Mouse (Mus musculus) hindbrain, embryonic 16.5 days (tissue): Measurements from ENCODE around the gene Mpped1. TPM values are rescaled to one million over a fixed set of nuclear protein-coding genes. Genes with fewer than 3 reads are reported as not detected.

Source experiments
- ATAC-seq: fragments of 200-750 bp; cut with Nextera tagmentation; 2 replicates; pipeline ENCODE4 v1.8.0; 2017; ENCODE audit warnings: moderate TSS enrichment, moderate library complexity
- H3K27ac ChIP-seq: fragments of 300-500 bp; sonication (generic); 2 replicates; pipeline ENCODE4 v1.5.1; 2014; ENCODE audit warnings: low read depth, mild to moderate bottlenecking, control low read depth, low read length, moderate library complexity
- H3K27me3 ChIP-seq: fragments of 300-500 bp; sonication (generic); replicated peaks from 2 replicates; pipeline ENCODE4 v1.6.1; 2014; ENCODE audit warnings: low read length; ENCODE audit not compliant: control insufficient read depth, insufficient read depth
- H3K36me3 ChIP-seq: fragments of 300-500 bp; sonication (generic); 2 replicates; pipeline ENCODE4 v1.6.1; 2014; ENCODE audit warnings: mild to moderate bottlenecking, low read length, moderate library complexity, mixed read lengths; ENCODE audit not compliant: control insufficient read depth, insufficient read depth
- H3K4me1 ChIP-seq: fragments of 300-500 bp; sonication (generic); 2 replicates; pipeline ENCODE4 v1.6.1; 2014; ENCODE audit warnings: low read depth, low read length; ENCODE audit not compliant: control insufficient read depth, insufficient read depth
- H3K4me2 ChIP-seq: fragments of 300-500 bp; sonication (generic); 2 replicates; pipeline ENCODE4 v1.6.1; 2014; ENCODE audit warnings: mild to moderate bottlenecking, low read length, control low read depth, moderate library complexity
- H3K4me3 ChIP-seq: fragments of 300-500 bp; sonication (generic); 2 replicates; pipeline ENCODE4 v1.5.1; 2014; ENCODE audit warnings: mild to moderate bottlenecking, low read length, control low read depth, moderate library complexity
- H3K9ac ChIP-seq: fragments of 300-500 bp; sonication (generic); 2 replicates; pipeline ENCODE4 v1.6.1; 2014; ENCODE audit warnings: low read depth, mild to moderate bottlenecking, control low read depth, low read length, moderate library complexity
- H3K9me3 ChIP-seq: fragments of 300-500 bp; sonication (generic); 2 replicates; pipeline ENCODE4 v1.6.1; 2014; ENCODE audit warnings: mild to moderate bottlenecking, low read length, moderate library complexity; ENCODE audit not compliant: control insufficient read depth
- WGBS: fragments of 180-500 bp; shearing (Covaris S2); extraction: QIAGEN DNeasy Blood & Tissue Kit; methylation state at CpG from one replicate; pipeline ENCODE4 v1.1.7; 2014; 5-methylcytosine and 5-hydroxymethylcytosine counted together
- polyA plus RNA-seq: library from polyadenylated mRNA; unstranded; fragments of >200 nt; fragmentation: Nextera tagmentation; extraction: Ambion mirVana; gene quantifications from 2 replicates; pipeline ENCODE4 v1.2.1, GENCODE M21; 2015

The Mpped1 gene
- 18.9 and 30.0 TPM in 2 replicates for polyA plus RNA-seq

DNA sequence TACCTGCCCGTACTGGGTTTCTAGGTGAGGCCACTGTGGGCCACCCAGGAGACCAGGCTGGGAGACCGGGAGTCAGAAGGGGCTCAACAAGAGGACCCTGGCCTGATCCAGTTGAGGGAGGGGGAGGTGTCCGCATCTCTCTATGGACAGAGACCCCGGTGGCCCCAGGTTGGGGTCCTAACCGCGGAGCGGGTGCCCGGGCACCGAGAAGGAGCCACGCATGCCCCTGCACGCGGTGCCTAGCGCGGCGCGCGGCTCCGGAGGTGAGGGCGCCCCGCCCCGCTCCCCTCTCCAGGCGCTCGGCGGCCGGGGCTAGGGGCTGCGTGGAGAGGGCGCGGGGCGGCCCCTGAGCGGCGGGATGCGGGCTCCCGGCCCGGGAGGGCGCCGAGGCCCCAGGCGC is at the start of gene Mpped1:
Gene Mpped1 (plus strand): TSS at position 81 of the 400 bp plus-strand sequence.
- Histone ChIP-seq H3K4me3 (peak within 1 kb of the TSS; percentile 65), H3K27ac (no peak within 1 kb of the TSS), H3K36me3 (no peaks in the 10 kb centered on the region), H3K4me2 (peak within 1 kb of the TSS; percentile 93), H3K9me3 (no peaks in the 10 kb centered on the region), H3K4me1 (peaks cover 5% of the 10 kb centered on the region; the same call in 1 of the 2 replicates), H3K27me3 (peaks cover 4% of the 10 kb centered on the region; the same call in 1 of the 2 replicates), H3K9ac (peak within 1 kb of the TSS; percentile 82)
- peak; percentile 34; the same call in 1 of the 2 replicates for ATAC-seq
- WGBS: 2% methylated on average over 25 of the region's 37 CpGs

DNA sequence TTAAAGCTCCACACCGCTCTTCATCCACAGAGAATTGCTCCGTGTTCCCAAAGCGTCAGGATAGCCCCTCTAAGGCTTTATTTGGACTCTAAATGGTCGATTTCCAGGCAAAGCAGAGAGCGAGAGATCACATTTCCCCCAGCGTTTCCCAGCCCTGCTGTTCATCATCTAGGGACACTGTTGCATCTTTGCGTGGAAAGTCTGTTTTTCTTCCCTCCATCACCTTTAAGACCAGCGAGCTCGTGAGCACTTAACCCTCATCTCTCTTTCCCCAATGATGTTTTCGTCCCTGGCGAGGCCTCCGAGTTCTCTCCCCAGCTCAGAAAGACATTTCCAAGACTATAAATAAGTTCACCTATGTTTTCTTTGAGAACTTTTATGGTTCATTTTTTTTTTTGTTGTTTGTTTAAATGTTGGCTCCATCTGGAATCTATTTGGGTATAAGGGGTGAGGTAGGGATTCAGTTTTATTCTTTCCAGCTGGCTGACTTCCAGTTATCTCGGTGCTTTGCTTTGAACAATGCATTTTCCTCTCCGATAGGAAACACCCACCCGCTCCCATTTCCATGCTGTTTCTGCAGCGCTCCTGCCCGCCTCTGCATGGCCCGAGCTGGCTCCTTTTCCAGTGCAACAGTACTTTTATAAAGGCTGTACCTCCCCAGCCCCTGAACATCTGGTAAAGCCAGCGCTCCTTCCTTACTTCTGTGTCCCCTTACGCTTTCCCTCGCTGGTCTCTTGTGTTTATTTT is 38.4 kb upstream of the Mpped1 start:
- Histone ChIP-seq H3K4me3 (no peak overlapping the region), H3K9ac (no peak overlapping the region), H3K27me3 (no peaks in the 10 kb centered on the region), H3K4me1 (peaks cover 4% of the 10 kb centered on the region; the same call in 1 of the 2 replicates), H3K36me3 (no peaks in the 10 kb centered on the region), H3K27ac (no peak overlapping the region), H3K4me2 (no peak overlapping the region), H3K9me3 (no peaks in the 10 kb centered on the region)
- ATAC-seq: no peak
- 31% methylated on average over 21 of the region's 21 CpGs for WGBS

DNA sequence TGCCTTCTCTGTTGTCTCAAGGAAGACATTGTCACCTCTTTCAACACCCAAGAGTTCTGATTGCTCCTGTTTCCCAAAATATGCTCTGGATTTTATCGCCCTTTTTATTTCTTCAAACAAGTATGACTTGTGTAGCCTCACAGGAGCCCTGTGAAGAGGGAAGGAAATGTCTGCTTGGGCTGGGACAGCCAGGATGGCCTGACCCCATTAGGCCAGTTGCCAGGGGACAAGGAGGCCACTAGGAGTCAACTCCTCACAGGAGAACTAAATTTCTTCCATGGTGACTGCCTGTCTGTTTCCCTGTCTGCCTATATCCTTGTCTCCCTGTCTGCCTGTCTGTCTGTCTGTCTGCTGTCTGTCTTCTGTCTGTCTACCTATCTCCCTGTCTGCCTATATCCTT is 37.2 kb upstream of the Mpped1 start:
- no peaks in the 10 kb centered on the region for H3K9me3 ChIP-seq
- WGBS: 88% methylated on average over 1 of the region's 1 CpGs
- H3K27me3 ChIP-seq: no peaks in the 10 kb centered on the region
- H3K4me3 ChIP-seq: no peak overlapping the region
- H3K4me1 ChIP-seq: peaks cover 4% of the 10 kb centered on the region; the same call in 1 of the 2 replicates
- no peak overlapping the region for H3K4me2 ChIP-seq
- no peak overlapping the region for H3K27ac ChIP-seq
- no peak overlapping the region for H3K9ac ChIP-seq
- no peak for ATAC-seq
- H3K36me3 ChIP-seq: no peaks in the 10 kb centered on the region

DNA sequence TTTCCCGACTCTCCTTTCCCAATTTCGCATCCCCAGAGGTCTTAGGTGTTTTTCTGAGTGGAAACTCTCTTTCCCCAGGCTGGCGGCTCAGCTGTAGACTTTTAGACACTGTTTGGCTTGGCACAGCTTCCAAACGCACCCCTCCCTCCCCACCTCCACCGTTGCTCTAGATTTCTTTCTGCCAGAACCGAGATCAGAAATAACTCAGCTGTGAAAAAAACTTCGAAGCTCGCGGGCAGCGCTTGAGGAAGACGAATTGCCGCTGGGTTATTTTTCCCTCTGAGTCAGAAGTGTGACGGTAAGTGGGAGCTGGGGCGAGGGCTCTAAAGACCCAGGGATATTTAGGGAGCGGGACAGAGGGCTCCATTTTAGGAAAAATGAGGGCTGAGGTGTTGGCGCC is 33.0 kb upstream of the Mpped1 start:
- H3K9ac ChIP-seq: no peak overlapping the region
- H3K4me2 ChIP-seq: no peak overlapping the region
- H3K36me3 ChIP-seq: no peaks in the 10 kb centered on the region
- H3K27me3 ChIP-seq: no peaks in the 10 kb centered on the region
- no peak overlapping the region for H3K27ac ChIP-seq
- ATAC-seq: no peak
- H3K9me3 ChIP-seq: no peaks in the 10 kb centered on the region
- no peak overlapping the region for H3K4me3 ChIP-seq
- H3K4me1 ChIP-seq: 0 out of 2 replicates have a peak, but pooled peaks cover under 1% of the 10 kb centered on the region
- WGBS: 61% methylated on average over 16 of the region's 16 CpGs

DNA sequence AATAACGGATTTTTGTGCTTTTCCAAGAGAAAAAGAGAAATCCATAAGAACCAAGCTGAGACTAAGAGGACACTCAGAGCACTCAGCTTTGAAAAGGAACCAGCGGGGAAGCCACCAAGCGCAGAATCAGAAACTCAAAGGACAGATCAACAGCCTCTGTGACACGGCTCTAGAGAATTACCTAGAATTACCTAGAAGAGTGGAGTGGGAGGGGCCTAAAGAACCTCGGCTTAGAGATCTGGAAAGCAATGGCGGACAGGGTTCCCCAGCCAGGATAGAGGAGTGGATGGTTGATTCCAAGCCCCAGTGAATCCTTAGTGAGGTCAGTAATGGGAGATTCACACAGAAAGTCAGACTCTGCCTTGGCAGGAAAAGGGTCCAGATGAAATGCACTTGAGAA is 30.3 kb upstream of the Mpped1 start:
- ATAC-seq: no peak
- Histone ChIP-seq H3K27ac (no peak overlapping the region), H3K36me3 (no peaks in the 10 kb centered on the region), H3K9ac (no peak overlapping the region), H3K4me3 (no peak overlapping the region), H3K4me1 (no peaks in the 10 kb centered on the region), H3K9me3 (no peaks in the 10 kb centered on the region), H3K27me3 (no peaks in the 10 kb centered on the region), H3K4me2 (no peak overlapping the region)
- WGBS: 78% methylated on average over 6 of the region's 6 CpGs

DNA sequence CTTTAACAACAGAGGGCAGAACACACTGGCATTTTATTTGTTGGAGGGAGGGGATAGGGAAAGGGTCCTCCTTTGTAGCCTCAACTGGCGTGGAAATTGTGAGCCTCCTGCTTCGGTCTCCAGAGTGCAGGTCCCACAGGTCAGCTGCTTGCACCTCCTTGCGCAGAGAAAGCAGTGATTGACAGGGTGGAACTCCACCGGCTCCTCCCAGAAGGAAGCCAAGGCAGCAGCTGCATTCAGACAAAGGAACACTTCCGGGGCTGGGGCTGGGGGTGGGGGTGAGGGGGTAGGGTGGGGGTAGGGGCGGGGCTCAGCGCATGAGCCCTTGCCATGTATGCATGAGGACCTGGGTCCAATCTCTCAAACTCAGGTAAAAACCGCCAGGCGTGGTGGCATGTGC is 29.8 kb upstream of the Mpped1 start:
- no peak for ATAC-seq
- H3K27ac ChIP-seq: no peak overlapping the region
- H3K4me1 ChIP-seq: no peaks in the 10 kb centered on the region
- no peak overlapping the region for H3K4me2 ChIP-seq
- no peak overlapping the region for H3K4me3 ChIP-seq
- H3K27me3 ChIP-seq: no peaks in the 10 kb centered on the region
- no peak overlapping the region for H3K9ac ChIP-seq
- WGBS: 52% methylated on average over 9 of the region's 9 CpGs
- no peaks in the 10 kb centered on the region for H3K9me3 ChIP-seq
- no peaks in the 10 kb centered on the region for H3K36me3 ChIP-seq

DNA sequence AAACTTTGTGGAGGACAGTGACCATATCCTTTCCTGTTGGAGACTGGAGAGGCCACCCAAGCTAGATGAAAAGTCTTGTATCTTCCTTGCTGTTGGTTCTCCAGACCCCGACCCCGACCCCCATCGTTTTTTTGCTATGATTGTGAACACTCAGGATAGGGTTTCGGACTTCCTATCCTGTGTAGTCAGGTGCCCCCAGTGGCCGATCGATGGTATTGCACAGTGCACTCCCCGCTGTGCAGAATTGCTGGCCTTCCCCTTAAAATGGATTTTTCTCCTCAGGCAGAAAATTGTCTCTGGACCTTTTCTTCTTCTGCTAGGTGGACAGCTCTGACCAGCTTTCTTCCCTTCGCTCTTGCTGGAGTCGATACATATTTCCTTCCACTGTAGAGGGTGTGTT is 22.5 kb upstream of the Mpped1 start:
- Histone ChIP-seq H3K36me3 (no peaks in the 10 kb centered on the region), H3K27ac (no peak overlapping the region), H3K27me3 (no peaks in the 10 kb centered on the region), H3K9ac (no peak overlapping the region), H3K4me1 (no peaks in the 10 kb centered on the region), H3K4me3 (no peak overlapping the region), H3K4me2 (no peak overlapping the region), H3K9me3 (no peaks in the 10 kb centered on the region)
- ATAC-seq: no peak
- 22% methylated on average over 9 of the region's 9 CpGs for WGBS

DNA sequence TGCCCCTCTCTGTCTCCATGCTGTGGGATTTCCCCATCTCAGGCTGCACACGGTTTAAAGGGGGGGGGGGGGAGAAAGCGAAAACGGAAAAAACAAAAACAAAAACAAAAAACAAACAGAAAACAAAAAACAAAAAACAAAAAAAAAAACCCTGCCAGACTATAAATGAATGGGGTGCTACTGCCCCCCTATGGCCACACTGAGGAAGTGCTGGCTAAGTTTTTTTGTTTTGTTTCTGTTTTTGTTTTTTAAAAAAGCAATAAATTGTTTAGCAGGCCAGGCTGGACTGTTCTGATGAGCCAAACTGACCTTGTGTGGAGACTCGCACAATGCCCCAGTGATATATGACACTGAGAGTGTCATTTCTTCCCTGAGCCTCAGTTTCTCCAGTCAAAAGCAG is 20.3 kb upstream of the Mpped1 start:
- no peaks in the 10 kb centered on the region for H3K4me1 ChIP-seq
- no peaks in the 10 kb centered on the region for H3K27me3 ChIP-seq
- no peak for ATAC-seq
- H3K27ac ChIP-seq: no peak overlapping the region
- no peak overlapping the region for H3K9ac ChIP-seq
- H3K36me3 ChIP-seq: no peaks in the 10 kb centered on the region
- 0 out of 2 replicates have a peak overlapping the region, but pooled peaks have one; percentile 20 for H3K4me2 ChIP-seq
- no peak overlapping the region for H3K4me3 ChIP-seq
- 14% methylated on average over 4 of the region's 4 CpGs for whole genome bisulfite sequencing
- H3K9me3 ChIP-seq: no peaks in the 10 kb centered on the region

DNA sequence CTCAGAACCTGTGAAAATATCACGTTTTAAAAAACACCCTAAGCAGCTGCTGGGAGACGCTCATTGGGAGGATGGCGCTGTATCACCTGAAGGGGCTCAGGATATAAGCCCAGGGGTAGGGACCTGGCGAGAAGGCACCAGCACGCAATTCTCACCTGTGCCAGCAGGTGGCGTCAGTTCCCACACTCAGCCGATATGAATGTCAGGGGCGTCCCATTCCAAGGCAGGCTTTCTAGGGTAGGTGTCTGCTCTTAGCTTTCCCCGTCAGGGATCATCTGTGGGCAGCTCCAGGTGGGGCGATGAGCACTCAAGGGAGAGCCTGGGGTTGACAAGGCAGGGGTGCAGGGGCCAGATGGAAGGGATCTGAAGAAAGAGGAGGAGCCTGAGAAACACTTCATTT is 18.6 kb upstream of the Mpped1 start:
- WGBS: 7% methylated on average over 10 of the region's 10 CpGs
- H3K4me1 ChIP-seq: no peaks in the 10 kb centered on the region
- H3K4me3 ChIP-seq: no peak overlapping the region
- H3K36me3 ChIP-seq: no peaks in the 10 kb centered on the region
- ATAC-seq: 0 out of 2 replicates have a peak, but pooled peaks have one; percentile 50
- H3K27ac ChIP-seq: no peak overlapping the region
- H3K4me2 ChIP-seq: no peak overlapping the region
- H3K9ac ChIP-seq: no peak overlapping the region
- no peaks in the 10 kb centered on the region for H3K27me3 ChIP-seq
- H3K9me3 ChIP-seq: no peaks in the 10 kb centered on the region
